Mouse (Mus musculus) CD4-positive, CD25-positive, alpha-beta regulatory T cell, adult 4 months (primary cell): ENCODE data around the gene Fyco1. TPM values are rescaled to one million over a fixed set of nuclear protein-coding genes. Genes with fewer than 3 reads are reported as not detected.

Experiments used
- ATAC-seq: one replicate; pipeline ENCODE4 v1.8.0; 2017
- polyA plus RNA-seq, 2 experiments: library from polyadenylated mRNA; unstranded; fragments of 100-300 nt; shearing (Covaris generic); gene quantifications; one replicate each; pipeline ENCODE4 v1.2.1; 2017

The Fyco1 gene
- 10 to 100 TPM; 34.5 to 69.7 TPM for polyA plus RNA-seq

- ATAC-seq = peak; percentile 94
These were observed at the start of gene Fyco1 for GRCm38 (mm10) chr9:123851713-123852448. Fyco1 (minus strand) TSS chr9:123851899.

- peak; percentile 93 for ATAC-seq
These were observed 20.4 kb upstream of the Fyco1 start for GRCm38 (mm10) chr9:123872049-123872448.

- ATAC-seq = peak; percentile 40
These were observed 17.6 kb upstream of the Fyco1 start for GRCm38 (mm10) chr9:123869167-123869784.

GRCm38 (mm10) chr9:123863641-123864040 lies 11.9 kb upstream of the Fyco1 start:
- ATAC-seq = no peak

- ATAC-seq = no peak
These were observed 11.4 kb upstream of the Fyco1 start for GRCm38 (mm10) chr9:123862895-123863616.

GRCm38 (mm10) chr9:123861929-123862328 lies 10.2 kb upstream of the Fyco1 start, which contains the start of gene Xcr1:
Xcr1 (minus strand) TSS chr9:123862029.
- ATAC-seq = no peak

GRCm38 (mm10) chr9:123856836-123857235 lies 5.1 kb upstream of the Fyco1 start:
- ATAC-seq = no peak

- no peak for ATAC-seq
These were observed 1.0 kb upstream of the Fyco1 start for GRCm38 (mm10) chr9:123852449-123853390.

- peak; percentile 45 for ATAC-seq
These were observed 512 bp downstream of the Fyco1 start for GRCm38 (mm10) chr9:123851062-123851712.

- ATAC-seq = peak; percentile 21
These were observed 1.0 kb downstream of the Fyco1 start for GRCm38 (mm10) chr9:123850705-123851061.

- no peak for ATAC-seq
These were observed 1.6 kb downstream of the Fyco1 start for GRCm38 (mm10) chr9:123849976-123850695.

- no peak for ATAC-seq
These were observed 5.2 kb downstream of the Fyco1 start for GRCm38 (mm10) chr9:123846490-123846889.

GRCm38 (mm10) chr9:123845120-123845519 lies 6.6 kb downstream of the Fyco1 start:
- ATAC-seq = no peak

GRCm38 (mm10) chr9:123844468-123844867 lies 7.2 kb downstream of the Fyco1 start:
- ATAC-seq = no peak

- ATAC-seq = no peak
These were observed 11.5 kb downstream of the Fyco1 start for GRCm38 (mm10) chr9:123840243-123840642.

- peak; percentile 43 for ATAC-seq
These were observed 15.8 kb downstream of the Fyco1 start for GRCm38 (mm10) chr9:123835851-123836250.

GRCm38 (mm10) chr9:123828916-123829315 lies 22.8 kb downstream of the Fyco1 start:
- no peak for ATAC-seq

GRCm38 (mm10) chr9:123826631-123827030 lies 25.1 kb downstream of the Fyco1 start:
- no peak for ATAC-seq

- ATAC-seq = no peak
These were observed 33.1 kb downstream of the Fyco1 start for GRCm38 (mm10) chr9:123818601-123819000.

GRCm38 (mm10) chr9:123815996-123816395 lies 35.7 kb downstream of the Fyco1 start:
- no peak for ATAC-seq

GRCm38 (mm10) chr9:123815444-123815843 lies 36.3 kb downstream of the Fyco1 start:
- ATAC-seq = no peak
